ENCODE assay signal across 13 mouse cellular contexts in the genomic region with DNA sequence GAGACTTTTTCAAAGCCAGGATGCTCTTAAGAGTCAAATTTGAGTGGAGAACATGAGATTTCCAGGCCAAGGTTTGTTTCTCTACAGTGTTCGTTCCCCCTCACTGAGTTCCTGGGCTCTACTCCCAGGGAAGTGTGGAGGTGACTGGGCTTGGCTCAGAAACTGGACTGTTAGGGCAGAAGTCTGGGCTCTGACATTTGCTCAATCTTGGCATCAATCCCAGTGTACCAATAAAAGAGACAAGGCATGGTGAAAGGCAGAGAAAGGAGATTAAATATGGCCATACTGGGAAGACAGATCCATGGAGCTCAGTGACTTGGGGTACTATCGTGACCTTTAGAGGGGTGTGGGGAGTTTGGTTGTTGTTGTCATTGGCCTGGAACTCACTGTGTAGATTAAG. TPM values are rescaled to one million over a fixed set of nuclear protein-coding genes. Genes with fewer than 3 reads are reported as not detected.
DNase-seq lines count a peak whose midpoint lies in the region; ATAC-seq lines count a peak whose summit lies in the region.
"Had no signal": no experiment of that assay in that cellular context is flagged by ENCODE, and none has a peak within 500 bp of the region (broad histone marks: within the 10 kb centered on the region; RNA-seq: fewer than 3 reads in every experiment).

No protein-coding gene starts in this region.

- no peak overlapping the region for H3K9ac ChIP-seq in hindbrain, embryonic 12.5 days
- H3K9ac ChIP-seq: forebrain, embryonic 12.5 days; heart, embryonic 12.5 days; limb, embryonic 15.5 days had no signal

- 92% methylated on average over 2 of the region's 2 CpGs for WGBS in hindbrain, embryonic 12.5 days

- H3K4me1 ChIP-seq in hindbrain, embryonic 12.5 days = no peaks in the 10 kb centered on the region
- H3K4me1 ChIP-seq: forebrain, embryonic 12.5 days; heart, embryonic 12.5 days; limb, embryonic 15.5 days had no signal

- no peaks in the 10 kb centered on the region for H3K27me3 ChIP-seq in hindbrain, embryonic 12.5 days
- H3K27me3 ChIP-seq: forebrain, embryonic 12.5 days; limb, embryonic 15.5 days had no signal

- no peak overlapping the region for H3K4me3 ChIP-seq in hindbrain, embryonic 12.5 days
- H3K4me3 ChIP-seq: forebrain, embryonic 12.5 days; heart, embryonic 12.5 days; limb, embryonic 15.5 days had no signal

- H3K27ac ChIP-seq in hindbrain, embryonic 12.5 days = no peak overlapping the region
- H3K27ac ChIP-seq: forebrain, embryonic 12.5 days; limb, embryonic 15.5 days had no signal

- DNase-seq in heart, adult 11 months = peak; percentile 71
- no peak for DNase-seq in heart, postnatal 4 days
- peak; percentile 27 for DNase-seq in Muller cell, postnatal 12 days (ENCODE audit: inconsistent ontology term)
- DNase-seq in brain, adult 2 months (ENCODE audit: low read depth, low spot score) = peak; percentile 81
- peak; percentile 64 to 70 for DNase-seq in cerebellum, postnatal 10 days
- DNase-seq in left cerebral cortex, adult 9 months (ENCODE audit: low spot score in 2 of 2) = no peak
- DNase-seq in urinary bladder, postnatal 36 days (ENCODE audit: low spot score in 2 of 2) = no peak
- DNase-seq: lung, adult 18-20 months had no signal

- no peaks in the 10 kb centered on the region for H3K9me3 ChIP-seq in hindbrain, embryonic 12.5 days (replicated peaks)
- H3K9me3 ChIP-seq: forebrain, embryonic 12.5 days; heart, embryonic 12.5 days; limb, embryonic 15.5 days had no signal

- no peaks in the 10 kb centered on the region for H3K36me3 ChIP-seq in hindbrain, embryonic 12.5 days
- H3K36me3 ChIP-seq: forebrain, embryonic 12.5 days; heart, embryonic 12.5 days; limb, embryonic 15.5 days had no signal

- no peak overlapping the region for H3K4me2 ChIP-seq in hindbrain, embryonic 12.5 days (replicated peaks)
- H3K4me2 ChIP-seq: forebrain, embryonic 12.5 days; heart, embryonic 12.5 days; limb, embryonic 15.5 days had no signal

- no peak for ATAC-seq in hindbrain, embryonic 12.5 days (ENCODE audit: low FRiP score)

RNA-seq across cellular contexts. Expression of a gene that starts 6.8 kb away (rescaled TPM):
- total RNA-seq in heart, postnatal 4 days (2021) = 1 to 10 TPM; 4.6 to 5.1 TPM
- polyA plus RNA-seq in hindbrain, embryonic 12.5 days (2016; fragmentation: Nextera tagmentation; extraction: Ambion mirVana) = 34.3 and 35.1 TPM in 2 replicates
- total RNA-seq: megakaryocyte-erythroid progenitor cell, adult 5-6 weeks had no signal

RNA-seq across cellular contexts. Expression of a gene that starts 39.8 kb away (rescaled TPM):
- total RNA-seq in heart, postnatal 4 days (2021) = 1 to 10 TPM in 1 of 2 experiments, under 1 TPM in 1; 0.70 to 1.0 TPM
- polyA plus RNA-seq in hindbrain, embryonic 12.5 days (2016; fragmentation: Nextera tagmentation; extraction: Ambion mirVana) = 0.27 and 0.47 TPM in 2 replicates

Comparison
In these comparisons a context has a peak if more than half of its experiments do, and no peak if none do; other contexts are left out.
1. DNase-seq: peak in heart, adult 11 months (single experiment), Muller cell, postnatal 12 days (single experiment), brain, adult 2 months (single experiment) and cerebellum, postnatal 10 days (2 of 2); none in heart, postnatal 4 days (single experiment), left cerebral cortex, adult 9 months (0 of 2) and urinary bladder, postnatal 36 days (0 of 2).